Mouse (Mus musculus) adrenal gland, adult 10 weeks (tissue): ENCODE results near the gene Dnmbp. TPM values are rescaled to one million over a fixed set of nuclear protein-coding genes. Genes with fewer than 3 reads are reported as not detected.

Source experiments
- polyA plus RNA-seq: library from polyadenylated mRNA; stranded (reverse); fragments of 350-450 nt; fragmentation: Illumina TruSeq; extraction: RNeasy Lipid Tissue Mini Kit (QIAGEN cat#74804); gene quantifications from one replicate; pipeline ENCODE4 v1.2.3, GENCODE M21; 2014; ENCODE audit warnings: low read depth, low replicate concordance

Dnmbp gene
- polyA plus RNA-seq = 2.7 TPM

GRCm38 (mm10) chr19:43939769-43940689 lies at the start of gene Dnmbp:
Gene Dnmbp, minus strand, starts transcription at chr19:43940191.

GRCm38 (mm10) chr19:43986069-43986794 lies 46.2 kb upstream of the Dnmbp start, which contains the start of gene Cpn1:
Gene Cpn1, minus strand, starts transcription at chr19:43986556.

Other genes with a start within 250 kb of the Dnmbp start
- gene Cutc, start 187.2 kb downstream of the Dnmbp start, polyA plus RNA-seq = 20.9 TPM
- 41.7 TPM for gene Cox15, start 187.2 kb downstream of the Dnmbp start, polyA plus RNA-seq
- 0.47 TPM for gene Abcc2, start 158.0 kb downstream of the Dnmbp start, polyA plus RNA-seq
- gene Cpn1, start 46.4 kb upstream of the Dnmbp start, polyA plus RNA-seq = not detected
- 0.70 TPM for gene Cyp2c23, start 89.0 kb upstream of the Dnmbp start, polyA plus RNA-seq
- 37.9 TPM for gene Erlin1, start 129.6 kb upstream of the Dnmbp start, polyA plus RNA-seq
- 274 TPM for gene Chuk, start 167.3 kb upstream of the Dnmbp start, polyA plus RNA-seq
- gene Cwf19l1, start 195.7 kb upstream of the Dnmbp start, polyA plus RNA-seq = 27.5 TPM
- gene Bloc1s2, start 206.3 kb upstream of the Dnmbp start, polyA plus RNA-seq = 37.8 TPM